Mouse (Mus musculus) urinary bladder, adult 2 months (tissue): Measurements from ENCODE around the gene Gm13698. TPM values are rescaled to one million over a fixed set of nuclear protein-coding genes. Genes with fewer than 3 reads are reported as not detected.
"Not testable (repeated sequence)": the region's sequence is repeated elsewhere in the genome, so short reads cannot be mapped to it uniquely, and the experiment has no call there.

Experiments used
- DNase-seq: peaks from one replicate; pipeline ENCODE4 v3.0.0; 2022; ENCODE audit warnings: low spot score
- polyA plus RNA-seq: library from polyadenylated mRNA; depleted of rRNA; stranded (reverse); fragments of >200 nt; gene quantifications from 2 replicates; pipeline ENCODE4 v1.2.3, GENCODE M21; 2012; rRNA removed

Gm13698 gene
- polyA plus RNA-seq = 0.03 TPM in 2 replicates

GRCm38 (mm10) chr2:83955393-83955792 lies at the start of gene Gm13698:
Gm13698 (plus strand) TSS chr2:83955693.
- not testable (repeated sequence) for DNase-seq

- DNase-seq = no peak
Measured at GRCm38 (mm10) chr2:83929478-83930088, 25.9 kb upstream of the Gm13698 start.

- no peak for DNase-seq
Measured at GRCm38 (mm10) chr2:83940931-83941361, 14.5 kb upstream of the Gm13698 start, which contains the start of gene Zswim2. Zswim2 (minus strand) TSS chr2:83941228.

GRCm38 (mm10) chr2:83941378-83941777 lies 14.1 kb upstream of the Gm13698 start:
- no peak for DNase-seq

GRCm38 (mm10) chr2:83941792-83942191 lies 13.7 kb upstream of the Gm13698 start:
- DNase-seq = no peak

- not testable (repeated sequence) for DNase-seq
Measured at GRCm38 (mm10) chr2:83961203-83961602, 5.7 kb downstream of the Gm13698 start, which contains the start of gene Gm13693. Gm13693 (plus strand) TSS chr2:83961503.

- not testable (repeated sequence) for DNase-seq
Measured at GRCm38 (mm10) chr2:83967013-83967412, 11.5 kb downstream of the Gm13698 start, which contains the start of gene Gm13695. Gm13695 (plus strand) TSS chr2:83967313.

GRCm38 (mm10) chr2:83972823-83973222 lies 17.3 kb downstream of the Gm13698 start, which contains the start of gene Gm13696:
Gm13696 (plus strand) TSS chr2:83973123.
- DNase-seq = not testable (repeated sequence)

- DNase-seq = not testable (repeated sequence)
Measured at GRCm38 (mm10) chr2:83978633-83979032, 23.1 kb downstream of the Gm13698 start, which contains the start of gene Gm13694. Gm13694 (plus strand) TSS chr2:83978933.

- DNase-seq = not testable (repeated sequence)
Measured at GRCm38 (mm10) chr2:83984443-83984842, 28.9 kb downstream of the Gm13698 start, which contains the start of gene Gm13697. Gm13697 (plus strand) TSS chr2:83984743.

- not testable (repeated sequence) for DNase-seq
Measured at GRCm38 (mm10) chr2:83990253-83990652, 34.8 kb downstream of the Gm13698 start, which contains the start of gene Gm13691. Gm13691 (plus strand) TSS chr2:83990553.

GRCm38 (mm10) chr2:83993639-83994255 lies 38.3 kb downstream of the Gm13698 start:
- DNase-seq = not testable (repeated sequence)

- DNase-seq = not testable (repeated sequence)
Measured at GRCm38 (mm10) chr2:83994526-83994925, 39.0 kb downstream of the Gm13698 start.

Other genes starting within 250 kb of the Gm13698 start
- 62.6 and 68.4 TPM in 2 replicates for gene Itgav, start 231.3 kb upstream of the Gm13698 start, polyA plus RNA-seq
- gene Fam171b, start 143.1 kb upstream of the Gm13698 start, polyA plus RNA-seq = 4.0 and 4.6 TPM in 2 replicates
- gene Zswim2, start 14.5 kb upstream of the Gm13698 start, polyA plus RNA-seq = not detected in 2 replicates
- gene Gm13693, start 5.8 kb downstream of the Gm13698 start, polyA plus RNA-seq = 0.03 TPM in 2 replicates
- gene Gm13695, start 11.6 kb downstream of the Gm13698 start, polyA plus RNA-seq = 0.03 TPM in 2 replicates
- 0.03 TPM in 2 replicates for gene Gm13696, start 17.4 kb downstream of the Gm13698 start, polyA plus RNA-seq
- gene Gm13694, start 23.2 kb downstream of the Gm13698 start, polyA plus RNA-seq = 0.03 TPM in 2 replicates
- 0.03 TPM in 2 replicates for gene Gm13697, start 29.1 kb downstream of the Gm13698 start, polyA plus RNA-seq
- 0.03 TPM in 2 replicates for gene Gm13691, start 34.9 kb downstream of the Gm13698 start, polyA plus RNA-seq